Mouse (Mus musculus) lung, postnatal 10 days (tissue): Measurements from ENCODE around the gene Jtb.

ENCODE experiments used
- DNase-seq: peaks from one replicate; pipeline ENCODE4 v3.0.0; 2021

Jtb gene

GRCm38 (mm10) chr3:90264687-90265033 lies 33.3 kb downstream of the Jtb start:
- no peak for DNase-seq

DNA sequence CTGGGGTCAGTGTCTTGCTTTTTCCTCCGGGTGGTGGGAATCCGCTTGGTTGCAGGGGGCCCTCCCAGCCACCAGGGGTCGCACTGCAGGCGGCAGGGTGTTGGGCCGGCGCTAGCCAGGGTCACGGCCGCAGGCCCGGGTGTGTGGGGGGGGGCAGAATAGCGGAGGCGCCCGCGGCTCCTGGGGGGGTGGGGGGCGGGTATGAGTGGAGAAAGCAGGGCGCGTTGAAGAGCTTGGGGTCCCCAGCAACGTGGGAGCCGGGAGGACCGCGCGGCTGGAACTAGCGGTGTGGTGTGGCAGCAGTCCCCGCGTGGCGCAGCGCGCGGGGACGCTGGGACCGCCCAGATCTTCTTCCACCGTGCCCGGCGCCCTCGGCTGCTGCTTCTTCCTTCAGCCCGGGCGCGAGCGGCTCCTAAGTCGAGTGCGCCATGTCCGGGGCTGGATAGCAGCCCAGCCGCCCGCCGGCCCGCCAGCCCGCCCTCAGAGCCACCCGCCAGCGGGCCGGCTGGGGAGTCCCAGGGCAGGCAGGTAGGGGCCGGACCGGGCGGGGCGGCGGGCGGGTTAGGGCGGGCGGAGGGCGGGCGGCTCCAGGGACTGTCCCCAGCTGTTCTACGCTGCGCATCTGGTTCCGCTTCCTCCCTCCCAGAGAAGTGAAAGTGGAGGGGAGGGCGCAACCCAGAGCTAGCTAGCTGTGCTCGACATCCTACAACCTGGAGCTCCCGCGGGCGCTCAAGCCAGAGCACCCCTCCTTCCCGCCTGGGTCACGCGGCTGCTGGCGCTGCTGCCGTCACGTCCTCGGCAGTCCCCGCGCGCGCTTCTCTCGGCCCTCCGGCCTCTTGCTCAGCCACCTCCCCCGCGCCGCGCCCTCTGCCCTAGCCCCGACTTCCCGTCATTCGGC lies 33.9 kb downstream of the Jtb start, which contains the start of gene Dennd4b:
TSS of gene Dennd4b (plus strand) at position 152 of the 898 bp plus-strand sequence.
- peak; percentile 96 for DNase-seq

DNA sequence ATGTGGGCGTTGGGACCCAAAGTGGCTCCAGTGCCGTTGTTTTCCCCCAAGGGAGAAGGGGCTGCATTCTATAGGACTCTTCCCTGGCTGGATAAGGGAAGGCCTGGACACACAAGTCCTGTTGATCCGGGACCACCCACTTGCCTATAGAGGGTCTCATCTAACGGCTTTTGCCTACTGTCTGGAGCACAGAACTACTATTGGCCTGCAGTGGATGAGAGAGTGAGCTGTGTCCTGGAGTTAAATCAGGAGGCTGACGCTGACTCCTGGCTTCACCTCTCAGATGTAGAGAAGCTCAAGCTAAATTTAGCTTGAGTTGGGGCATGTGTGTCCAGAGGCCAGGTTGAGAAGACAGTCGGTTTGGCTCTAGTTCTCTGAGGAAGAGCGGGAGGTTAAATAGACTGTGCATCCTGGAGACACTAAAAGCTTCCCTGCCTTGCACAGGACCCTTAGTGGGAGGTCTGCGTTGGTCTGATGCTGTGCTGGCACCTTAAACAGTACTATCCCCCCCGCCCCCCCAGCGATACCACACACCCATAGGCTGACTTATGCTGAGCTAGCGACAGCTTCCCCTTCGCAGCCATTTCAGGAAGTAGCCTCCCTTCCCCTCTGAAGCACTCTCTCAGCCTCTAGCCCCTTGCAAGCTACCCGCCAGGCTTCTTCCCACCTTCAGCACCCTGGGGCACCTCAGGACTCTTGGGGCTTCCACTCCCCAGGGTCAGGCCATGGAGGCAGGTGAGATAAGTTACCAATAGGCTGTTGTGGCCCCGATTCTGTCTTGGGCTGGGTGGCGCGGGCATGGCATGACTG lies 34.7 kb downstream of the Jtb start:
- no peak for DNase-seq

- no peak for DNase-seq
These were observed 35.7 kb downstream of the Jtb start for GRCm38 (mm10) chr3:90266901-90267775.

DNA sequence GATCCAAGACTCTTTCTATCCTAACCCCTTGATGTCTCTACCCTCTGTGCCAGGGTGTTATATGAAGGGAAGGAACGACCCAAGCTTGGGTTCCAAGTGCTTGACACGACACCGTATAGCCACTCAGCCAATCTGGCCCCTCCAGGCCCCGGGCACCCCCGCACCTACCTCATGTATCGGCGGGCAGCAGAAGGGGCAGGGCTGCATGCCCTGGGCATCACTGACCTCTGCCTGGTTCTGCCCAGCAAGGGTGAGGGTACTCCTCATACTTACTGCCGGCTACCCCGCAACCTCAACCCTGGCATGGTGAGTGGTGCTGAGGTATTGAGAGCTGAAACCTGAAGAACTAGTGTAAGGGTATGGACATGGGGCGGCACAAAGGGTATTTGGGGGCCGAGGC lies 36.8 kb downstream of the Jtb start:
- DNase-seq, result no peak

GRCm38 (mm10) chr3:90268971-90269370 lies 37.6 kb downstream of the Jtb start:
- DNase-seq, result no peak

- DNase-seq, result no peak
These were observed 39.4 kb downstream of the Jtb start for GRCm38 (mm10) chr3:90270784-90271183.

GRCm38 (mm10) chr3:90272170-90272569 lies 40.8 kb downstream of the Jtb start:
- no peak for DNase-seq

DNA sequence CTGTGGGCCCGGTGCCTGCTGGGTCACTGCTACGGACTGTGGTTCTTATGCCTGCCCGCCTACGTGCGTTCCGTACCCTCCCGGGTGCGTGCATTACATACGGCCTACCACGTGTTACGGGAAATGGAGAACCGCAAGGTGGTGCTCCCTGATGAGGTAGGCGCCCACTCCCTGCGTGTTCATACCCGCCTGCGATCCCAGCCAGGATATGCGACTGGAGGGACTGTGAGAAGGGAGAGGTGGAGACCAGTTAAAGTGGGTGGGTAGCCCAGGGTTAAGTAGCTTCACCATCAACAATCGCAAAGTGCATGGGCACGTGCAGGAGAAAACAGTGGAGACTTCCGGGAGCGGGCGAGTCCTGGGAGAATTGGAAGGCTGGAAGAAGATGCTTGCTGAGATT lies 42.5 kb downstream of the Jtb start:
- DNase-seq, result no peak

GRCm38 (mm10) chr3:90275286-90275685 lies 43.9 kb downstream of the Jtb start:
- DNase-seq, result no peak

- DNase-seq, result no peak
These were observed 45.5 kb downstream of the Jtb start for GRCm38 (mm10) chr3:90276858-90277257.

DNA sequence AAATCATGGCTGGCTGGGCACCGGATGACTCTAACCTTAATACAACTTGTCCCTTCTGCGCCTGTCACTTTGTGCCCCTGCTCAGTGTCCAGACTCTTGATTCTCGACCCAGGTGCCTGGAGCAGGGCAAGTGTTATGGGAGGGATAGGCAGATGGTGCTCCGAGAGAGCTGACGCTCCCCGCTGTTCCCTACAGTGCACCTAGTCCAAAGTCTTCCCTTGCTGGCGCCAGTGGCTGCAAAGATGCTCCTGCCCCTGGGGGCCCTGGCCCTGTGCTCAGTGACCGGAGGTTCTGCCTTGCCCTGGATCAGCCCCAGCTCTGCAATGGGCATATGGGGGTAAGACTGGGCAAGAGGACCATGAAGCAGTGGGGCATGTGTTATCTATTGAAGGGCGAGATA lies 46.4 kb downstream of the Jtb start:
- DNase-seq, result no peak

GRCm38 (mm10) chr3:90278211-90278610 lies 46.8 kb downstream of the Jtb start:
- DNase-seq, result no peak

- DNase-seq, result no peak
These were observed 47.8 kb downstream of the Jtb start for GRCm38 (mm10) chr3:90279216-90279615.

- DNase-seq, result no peak
These were observed 48.3 kb downstream of the Jtb start for GRCm38 (mm10) chr3:90279743-90280142.

DNA sequence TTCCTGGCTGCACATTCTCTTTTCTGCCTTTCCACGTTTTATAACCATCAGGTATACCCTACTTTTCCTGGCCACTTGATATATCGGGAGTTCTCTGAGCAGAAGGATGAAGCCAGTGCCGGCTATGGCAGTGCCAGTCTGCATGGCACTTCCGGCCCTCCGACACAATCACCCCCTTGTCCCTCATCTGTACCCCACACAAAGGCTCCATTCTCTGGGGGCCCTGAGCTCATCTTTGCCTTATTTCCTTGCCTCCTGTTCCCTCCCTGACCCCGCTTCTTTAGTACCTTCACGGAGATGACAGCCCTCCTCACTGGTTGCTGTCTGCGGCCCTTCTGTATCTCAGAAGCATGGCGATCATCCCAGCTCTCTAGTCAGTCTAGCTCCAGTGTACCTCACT lies 49.3 kb downstream of the Jtb start:
- DNase-seq, result no peak

GRCm38 (mm10) chr3:90284150-90284549 lies 52.8 kb downstream of the Jtb start:
- no peak for DNase-seq
